Mouse (Mus musculus) ES-E14 (cell line): ENCODE data around the gene Mest.

ENCODE experiments used
- CHD2 ChIP-seq: IDR thresholded peaks from 2 replicates; pipeline ENCODE4 v1.6.1; 2014; ENCODE audit warnings: mild to moderate bottlenecking, low read depth, low read length, inconsistent platforms
- HCFC1 ChIP-seq: IDR thresholded peaks from 2 replicates; pipeline ENCODE4 v1.6.1; 2012; ENCODE audit warnings: low read length, inconsistent platforms, borderline replicate concordance; ENCODE audit not compliant: insufficient read depth
- MAFK ChIP-seq: IDR thresholded peaks from 2 replicates; pipeline ENCODE4 v1.6.1; 2014; ENCODE audit warnings: mild to moderate bottlenecking, low read depth, low read length, inconsistent platforms; ENCODE audit not compliant: insufficient read depth
- ZC3H11A ChIP-seq: IDR thresholded peaks from 2 replicates; pipeline ENCODE4 v1.6.1; 2012; ENCODE audit warnings: low read depth, mild to moderate bottlenecking, inconsistent platforms, low read length, borderline replicate concordance
- ZNF384 ChIP-seq: IDR thresholded peaks from 2 replicates; pipeline ENCODE4 v1.6.1; 2012; ENCODE audit warnings: low read depth, low read length, inconsistent platforms

- TF ChIP-seq MAFK (no peak), HCFC1 (no peak), CHD2 (no peak), ZC3H11A (no peak), ZNF384 (no peak)
These were observed 22.2 kb downstream of the Mest start for GRCm38 (mm10) chr6:30745591-30745990.
